Mouse (Mus musculus): ENCODE results near the gene Tpbpa.
"Not testable (repeated sequence)": the region's sequence is repeated elsewhere in the genome, so short reads cannot be mapped to it uniquely, and the experiment has no call there.

The Tpbpa gene

DNA sequence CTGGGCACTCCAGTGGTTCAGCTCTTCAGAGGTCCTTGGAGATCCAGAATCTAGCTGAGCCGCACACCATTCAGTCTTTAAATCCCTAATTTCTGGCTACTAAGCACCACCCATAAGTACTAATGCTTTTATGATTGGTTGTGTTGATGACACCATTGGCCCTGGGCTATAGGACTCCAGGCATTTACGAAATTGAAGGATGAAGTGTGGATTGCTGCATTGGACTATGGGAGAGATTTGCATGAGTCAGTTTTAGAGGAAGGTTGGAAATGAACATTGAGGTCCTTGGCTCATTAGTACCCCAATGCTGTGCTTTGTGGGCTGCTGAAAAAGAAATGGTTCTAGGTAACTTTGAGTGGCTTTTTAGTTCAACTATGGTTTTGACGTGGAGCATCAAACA is at the start of gene Tpbpa:
Gene Tpbpa, minus strand, starts transcription at position 101 of the 400 bp plus-strand sequence.
- in situ Hi-C loops (cut with MboI; ENCODE audit: low pct_unique_long_range_greater_than_20kb in 1 of 2, low sequenced_read_pairs in 2 of 2, unreplicated experiment in 1 of 2) = not testable (repeated sequence)

DNA sequence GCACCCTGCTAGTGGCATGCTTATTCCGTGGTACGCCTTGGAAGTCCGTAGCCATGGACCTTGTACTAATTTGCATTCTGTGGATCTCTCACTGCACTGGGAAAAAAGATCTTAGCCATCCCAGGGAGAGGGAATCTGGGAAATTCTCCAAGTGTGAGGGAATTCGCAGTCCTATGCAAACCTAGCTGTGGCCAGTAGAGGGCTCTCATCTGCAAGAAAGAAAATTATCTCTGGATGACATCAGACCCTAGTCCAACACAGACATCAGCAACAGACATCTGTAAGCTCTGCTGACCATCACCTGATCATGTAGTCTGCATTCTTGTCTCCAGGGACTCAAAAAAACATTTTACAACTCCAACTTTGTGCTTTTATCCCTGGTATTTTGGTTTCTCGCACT is 45.1 kb upstream of the Tpbpa start:
- in situ Hi-C loops (cut with MboI; ENCODE audit: low pct_unique_long_range_greater_than_20kb in 1 of 2, low sequenced_read_pairs in 2 of 2, unreplicated experiment in 1 of 2) = loop anchor here in 1 of 2 experiments (25.0 kb wide), 1 partner anchor 250 kb away; no protein-coding TSS in a partner anchor

DNA sequence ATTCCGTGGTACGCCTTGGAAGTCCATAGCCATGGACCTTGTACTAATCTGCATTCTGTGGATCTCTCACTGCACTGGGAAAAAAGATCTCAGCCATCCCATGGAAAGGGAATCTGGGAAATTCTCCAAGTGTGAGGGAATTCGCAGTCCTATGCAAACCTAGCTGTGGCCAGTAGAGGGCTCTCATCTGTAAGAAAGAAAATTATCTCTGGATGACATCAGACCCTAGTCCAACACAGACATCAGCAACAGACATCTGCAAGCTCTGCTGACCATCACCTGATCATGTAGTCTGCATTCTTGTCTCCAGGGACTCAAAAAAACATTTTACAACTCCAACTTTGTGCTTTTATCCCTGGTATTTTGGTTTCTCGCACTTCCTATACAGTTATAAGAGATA is 30.5 kb upstream of the Tpbpa start:
- in situ Hi-C loops (cut with MboI; ENCODE audit: low pct_unique_long_range_greater_than_20kb in 1 of 2, low sequenced_read_pairs in 2 of 2, unreplicated experiment in 1 of 2) = not testable (repeated sequence)

DNA sequence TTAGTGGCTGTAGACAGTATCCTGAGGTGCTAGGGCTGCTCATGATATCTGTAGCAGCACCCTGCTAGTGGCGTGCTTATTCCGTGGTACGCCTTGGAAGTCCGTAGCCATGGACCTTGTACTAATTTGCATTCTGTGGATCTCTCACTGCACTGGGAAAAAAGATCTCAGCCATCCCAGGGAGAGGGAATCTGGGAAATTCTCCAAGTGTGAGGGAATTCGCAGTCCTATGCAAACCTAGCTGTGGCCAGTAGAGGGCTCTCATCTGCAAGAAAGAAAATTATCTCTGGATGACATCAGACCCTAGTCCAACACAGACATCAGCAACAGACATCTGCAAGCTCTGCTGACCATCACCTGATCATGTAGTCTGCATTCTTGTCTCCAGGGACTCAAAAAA is 22.2 kb upstream of the Tpbpa start:
- in situ Hi-C loops (cut with MboI; ENCODE audit: low pct_unique_long_range_greater_than_20kb in 1 of 2, low sequenced_read_pairs in 2 of 2, unreplicated experiment in 1 of 2) = not testable (repeated sequence)

DNA sequence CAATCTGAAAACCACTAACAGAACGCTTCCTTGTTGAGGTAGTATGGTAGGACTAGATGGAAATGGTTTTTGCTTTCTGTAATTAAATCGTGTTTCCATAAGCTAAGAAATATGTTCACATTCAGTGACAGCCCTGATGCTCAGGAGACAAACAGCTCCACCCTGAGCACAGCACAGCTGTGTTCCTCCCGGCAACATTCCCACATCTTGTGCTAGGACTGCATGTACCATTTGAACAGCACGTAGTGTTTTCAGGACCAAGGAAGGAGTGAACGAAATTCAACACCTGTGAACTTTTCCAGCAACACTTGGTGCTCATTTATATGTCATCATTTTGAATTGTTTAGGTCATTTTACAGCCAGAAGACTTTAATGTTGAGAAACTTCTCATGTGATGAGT is 19.9 kb upstream of the Tpbpa start:
- in situ Hi-C loops (cut with MboI; ENCODE audit: low pct_unique_long_range_greater_than_20kb in 1 of 2, low sequenced_read_pairs in 2 of 2, unreplicated experiment in 1 of 2) = no loop called here

DNA sequence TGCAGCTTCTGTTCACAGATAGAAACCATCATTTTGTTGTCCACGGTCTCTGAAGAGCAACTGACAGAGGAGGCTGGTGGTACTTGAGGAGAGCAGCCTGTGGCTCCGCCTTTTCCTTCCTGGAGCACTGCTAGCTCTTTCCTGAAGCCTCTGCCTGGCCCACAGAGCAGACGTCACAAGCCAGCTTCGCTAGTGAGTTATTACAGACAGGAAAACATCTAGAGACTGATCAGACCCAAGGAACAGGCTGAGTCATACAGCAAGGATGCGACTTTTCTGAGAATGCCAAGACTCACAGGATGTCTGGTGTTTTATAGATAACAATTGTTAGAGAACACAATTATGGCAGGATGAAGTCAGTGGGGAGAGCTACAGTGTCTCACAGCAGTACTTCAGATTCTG is 5.3 kb downstream of the Tpbpa start, which contains the start of the genes Gm49391 and Ctla2a:
Gene Gm49391, minus strand, starts transcription at position 72 of the 402 bp plus-strand sequence.
Gene Ctla2a, minus strand, starts transcription at position 126 of the 402 bp plus-strand sequence.
- in situ Hi-C loops (cut with MboI; ENCODE audit: low pct_unique_long_range_greater_than_20kb in 1 of 2, low sequenced_read_pairs in 2 of 2, unreplicated experiment in 1 of 2) = no loop called here

DNA sequence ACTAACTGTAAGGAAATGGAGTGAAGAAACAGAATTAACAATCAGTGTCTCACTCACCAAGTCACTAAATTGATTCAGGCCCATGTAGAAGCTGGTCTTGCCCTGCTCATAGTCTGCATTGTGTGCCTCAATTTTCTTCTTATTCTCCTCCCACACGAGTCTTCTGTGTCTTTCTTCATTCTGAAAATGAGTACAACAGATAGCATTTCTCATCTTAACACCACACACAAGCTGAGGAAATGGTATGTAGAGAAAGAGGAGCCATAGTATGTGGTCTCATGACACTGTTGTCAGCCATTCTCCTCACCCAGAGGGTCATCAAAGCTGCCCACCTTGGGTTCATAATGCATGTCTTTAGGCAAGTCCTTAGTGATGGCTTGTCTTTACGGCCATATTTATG is 6.3 kb downstream of the Tpbpa start, which contains the start of gene Gm49393:
Gene Gm49393, minus strand, starts transcription at position 101 of the 400 bp plus-strand sequence.
- in situ Hi-C loops (cut with MboI; ENCODE audit: low pct_unique_long_range_greater_than_20kb in 1 of 2, low sequenced_read_pairs in 2 of 2, unreplicated experiment in 1 of 2) = not testable (repeated sequence)

DNA sequence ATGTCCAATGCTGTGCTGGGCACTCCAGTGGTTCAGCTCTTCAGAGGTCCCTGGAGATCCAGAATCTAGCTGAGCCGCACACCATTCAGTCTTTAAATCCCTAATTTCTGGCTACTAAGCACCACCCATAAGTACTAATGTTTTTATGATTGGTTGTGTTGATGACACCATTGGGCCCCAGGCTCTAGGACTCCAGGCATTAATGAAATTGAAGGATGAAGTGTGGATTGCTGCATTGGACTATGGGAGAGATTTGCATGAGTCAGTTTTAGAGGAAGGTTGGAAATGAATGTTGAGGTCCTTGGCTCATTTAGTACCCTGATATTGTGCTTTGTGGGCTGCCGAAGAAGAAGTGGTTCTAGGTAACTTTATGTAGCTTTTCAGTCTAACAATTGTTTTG is 37.0 kb downstream of the Tpbpa start, which contains the start of gene Tpbpb:
Gene Tpbpb, minus strand, starts transcription at position 101 of the 400 bp plus-strand sequence.
- in situ Hi-C loops (cut with MboI; ENCODE audit: low pct_unique_long_range_greater_than_20kb in 1 of 2, low sequenced_read_pairs in 2 of 2, unreplicated experiment in 1 of 2) = not testable (repeated sequence)

DNA sequence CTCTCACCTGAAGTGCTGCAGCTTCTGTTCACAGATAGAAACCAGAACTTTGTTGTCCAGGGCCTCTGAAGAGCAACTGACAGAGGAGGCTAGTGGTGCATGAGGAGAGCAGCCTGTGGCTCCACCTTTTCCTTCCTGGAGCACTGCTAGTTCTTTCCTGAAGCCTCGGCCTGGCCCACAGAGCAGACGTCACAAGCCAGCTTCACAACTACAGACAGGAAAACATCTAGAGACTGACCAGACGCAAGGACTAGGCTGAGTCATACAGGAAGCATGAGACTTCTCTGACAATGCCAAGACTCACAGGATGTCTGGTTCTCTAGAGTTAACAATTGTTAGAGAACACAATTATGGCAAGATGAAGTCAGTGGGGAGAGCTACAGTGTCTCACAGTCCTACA is 44.5 kb downstream of the Tpbpa start, which contains the start of gene Ctla2b:
Gene Ctla2b, minus strand, starts transcription at position 120 of the 400 bp plus-strand sequence.
- in situ Hi-C loops (cut with MboI; ENCODE audit: low pct_unique_long_range_greater_than_20kb in 1 of 2, low sequenced_read_pairs in 2 of 2, unreplicated experiment in 1 of 2) = no loop called here

DNA sequence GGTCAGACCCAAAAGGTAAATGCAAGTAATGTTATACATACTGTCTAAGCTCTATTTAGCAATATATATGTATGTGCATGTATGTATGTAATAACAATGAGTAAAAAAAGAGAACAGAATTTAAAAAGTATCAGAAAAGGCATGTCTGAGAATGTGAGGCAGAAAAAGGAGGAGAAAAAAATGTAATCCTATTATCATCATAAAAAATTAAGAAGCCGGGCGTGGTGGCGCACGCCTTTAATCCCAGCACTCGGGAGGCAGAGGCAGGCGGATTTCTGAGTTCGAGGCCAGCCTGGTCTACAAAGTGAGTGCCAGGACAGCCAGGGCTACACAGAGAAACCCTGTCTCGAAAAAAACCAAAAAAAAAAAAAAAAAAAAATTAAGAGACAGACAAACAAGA is 45.0 kb downstream of the Tpbpa start, which contains the start of gene Gm49392:
Gene Gm49392, minus strand, starts transcription at position 101 of the 400 bp plus-strand sequence.
- in situ Hi-C loops (cut with MboI; ENCODE audit: low pct_unique_long_range_greater_than_20kb in 1 of 2, low sequenced_read_pairs in 2 of 2, unreplicated experiment in 1 of 2) = not testable (repeated sequence)

DNA sequence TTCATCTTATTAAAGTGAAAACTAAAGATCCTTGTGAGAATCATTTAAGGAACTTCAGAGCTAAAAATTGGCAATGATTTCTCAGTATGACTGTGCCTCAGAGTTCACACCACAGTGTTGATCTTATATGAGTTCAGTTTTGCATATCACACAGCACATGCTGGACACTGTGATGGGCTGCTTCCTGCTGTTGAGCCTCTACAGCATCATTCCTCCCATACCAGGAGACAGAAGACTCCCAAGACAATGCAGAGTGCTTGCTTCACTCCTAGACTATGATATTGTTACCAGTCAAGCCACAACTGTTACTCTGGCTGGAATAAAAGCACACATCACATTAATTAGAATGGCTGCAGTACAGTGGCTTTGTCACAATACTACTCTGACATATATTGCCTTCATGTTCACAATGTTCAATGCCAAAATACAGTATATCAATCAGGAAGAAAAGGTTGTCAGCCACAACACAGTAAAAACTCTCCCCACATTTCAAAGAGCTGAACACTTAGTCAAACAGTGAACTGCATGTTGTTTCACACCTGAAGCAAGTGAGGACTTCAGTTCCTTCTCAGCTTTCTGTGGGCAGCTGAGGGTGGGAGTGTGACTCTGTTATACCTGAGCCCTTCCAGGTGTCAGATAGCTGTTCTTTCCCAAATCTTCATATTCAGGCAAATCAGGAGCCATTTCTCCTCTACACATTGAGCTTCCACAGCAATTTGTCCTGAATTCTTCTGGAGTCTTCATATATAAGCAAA is 46.2 kb downstream of the Tpbpa start:
- in situ Hi-C loops (cut with MboI; ENCODE audit: low pct_unique_long_range_greater_than_20kb in 1 of 2, low sequenced_read_pairs in 2 of 2, unreplicated experiment in 1 of 2) = no loop called here

DNA sequence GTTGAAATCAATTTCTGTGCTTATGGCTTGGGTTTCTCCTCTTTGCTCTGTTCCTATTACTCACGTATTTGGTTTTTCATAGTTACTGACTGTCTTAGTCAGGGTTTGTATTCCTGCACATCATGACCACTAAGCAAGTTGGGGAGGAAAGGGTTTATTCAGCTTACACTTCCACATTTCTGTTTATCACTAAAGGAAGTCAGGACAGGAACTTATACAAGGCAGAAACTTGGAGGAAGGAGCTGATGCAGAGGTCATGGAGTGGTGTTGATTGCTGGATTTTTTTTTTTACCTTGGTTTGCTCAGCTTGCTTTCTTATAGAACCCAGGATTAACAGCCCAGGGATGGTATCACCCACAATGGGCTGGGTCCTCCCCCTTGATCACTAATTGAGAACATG is 49.5 kb downstream of the Tpbpa start:
- in situ Hi-C loops (cut with MboI; ENCODE audit: low pct_unique_long_range_greater_than_20kb in 1 of 2, low sequenced_read_pairs in 2 of 2, unreplicated experiment in 1 of 2) = no loop called here
